Mouse (Mus musculus) adipocyte (in vitro differentiated cells): ENCODE results near the gene Slc25a27.

Source experiments
- DNase-seq: peaks from one replicate; pipeline ENCODE4 v3.0.0-alpha.2; 2016; ENCODE audit warnings: low spot score

Slc25a27 gene

DNA sequence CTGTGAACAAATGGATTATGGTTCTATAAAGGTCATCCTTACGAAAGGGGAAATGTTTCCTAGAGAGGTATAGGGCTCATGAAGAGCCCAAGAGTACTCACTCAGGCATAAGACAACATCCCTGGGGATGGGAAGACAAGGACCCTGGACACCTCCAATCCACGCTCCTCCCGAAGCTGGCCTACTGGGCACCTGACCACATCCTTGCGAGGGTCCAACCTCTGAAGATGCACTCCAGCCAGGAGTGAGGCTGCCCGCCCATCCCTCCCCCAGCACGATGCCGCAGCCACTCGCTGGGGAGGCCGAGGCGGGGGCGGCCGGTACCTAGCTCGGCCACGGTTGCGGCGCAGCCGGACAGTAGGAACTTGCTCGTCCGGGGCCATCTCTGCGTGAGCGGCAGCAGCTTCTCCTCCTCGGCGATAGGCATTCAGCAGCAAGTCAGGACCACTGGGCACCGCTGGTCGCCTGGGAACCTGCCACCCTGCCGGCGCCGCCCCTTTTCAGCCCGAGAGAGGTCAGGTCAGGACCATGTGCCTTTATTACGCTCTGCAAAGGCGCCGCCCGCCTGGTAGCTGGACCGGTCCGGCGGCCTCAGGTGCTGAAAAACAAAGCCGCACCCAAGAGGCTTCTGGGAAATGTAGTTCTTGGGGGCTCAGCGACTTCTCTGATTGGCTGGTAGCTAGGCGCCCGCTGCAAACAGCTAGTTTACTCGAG is at the start of gene Slc25a27:
TSS of gene Slc25a27 (minus strand) at position 639 of the 714 bp plus-strand sequence.
- DNase-seq = peak; percentile 90

GRCm38 (mm10) chr17:43716601-43717000 is 49.6 kb upstream of the Slc25a27 start:
- no peak for DNase-seq

- DNase-seq = no peak
These were observed 47.2 kb upstream of the Slc25a27 start for GRCm38 (mm10) chr17:43714191-43714590.

DNA sequence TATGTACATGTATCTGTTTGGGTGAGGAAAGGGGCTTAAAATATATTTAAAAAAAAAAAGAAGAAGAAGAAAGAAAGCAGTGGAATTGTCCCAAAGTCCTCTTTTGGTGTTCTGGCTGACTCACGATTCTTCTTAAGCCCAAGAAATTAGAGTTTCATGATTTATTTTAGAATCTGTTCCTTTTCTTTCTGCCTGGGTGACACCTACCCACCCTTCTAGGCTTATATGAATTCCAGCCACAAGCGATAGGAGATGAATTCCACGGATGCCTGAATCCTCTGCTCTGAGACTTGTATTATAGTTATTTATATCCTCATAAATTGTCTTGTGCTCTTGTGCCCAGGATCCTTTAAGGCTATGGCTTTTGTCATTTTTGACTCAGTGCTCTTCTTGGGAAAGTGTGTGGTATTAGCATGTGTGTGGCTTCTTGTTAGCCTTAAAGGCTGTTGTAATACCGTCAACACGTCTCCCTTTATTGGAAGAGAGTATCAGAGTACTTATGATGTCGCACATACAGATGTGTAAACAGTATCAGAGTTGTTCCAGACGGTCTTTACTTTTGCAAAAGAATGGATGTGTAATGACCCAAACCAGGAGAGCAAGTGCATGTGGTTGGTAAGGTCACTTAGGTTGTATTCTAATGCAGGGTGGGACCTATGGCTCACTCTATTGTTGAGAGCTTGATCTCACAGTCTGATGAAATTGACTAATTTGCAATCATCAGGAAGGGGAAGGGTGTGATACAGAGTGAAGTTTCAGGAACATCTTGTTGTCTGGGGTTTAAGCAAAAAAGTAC is 44.7 kb upstream of the Slc25a27 start:
- no peak for DNase-seq

GRCm38 (mm10) chr17:43707254-43707653 is 40.2 kb upstream of the Slc25a27 start:
- DNase-seq = no peak

GRCm38 (mm10) chr17:43706749-43707148 is 39.7 kb upstream of the Slc25a27 start:
- no peak for DNase-seq

GRCm38 (mm10) chr17:43704216-43704930 is 37.4 kb upstream of the Slc25a27 start:
- no peak for DNase-seq

DNA sequence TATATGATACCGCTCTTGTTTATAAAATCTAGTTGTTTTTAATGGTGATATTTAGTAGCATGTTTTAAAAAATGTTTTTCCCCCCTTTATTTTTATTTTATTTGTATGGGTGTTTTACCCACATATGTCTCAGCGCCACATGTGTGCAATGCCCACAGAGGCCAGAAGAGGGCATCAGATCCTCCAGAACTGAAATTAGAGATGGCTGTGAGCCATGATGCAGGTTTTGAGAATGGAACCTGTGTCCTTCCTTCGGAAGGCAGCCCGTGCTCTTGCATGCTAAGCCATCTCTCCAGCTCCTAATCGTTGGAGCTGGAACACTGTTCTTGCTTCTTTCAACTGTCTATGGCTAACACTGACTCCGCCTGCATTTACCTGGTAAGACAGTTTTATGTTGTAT is 34.0 kb upstream of the Slc25a27 start:
- peak; percentile 64 for DNase-seq

- peak; percentile 87 for DNase-seq
These were observed 32.1 kb upstream of the Slc25a27 start for GRCm38 (mm10) chr17:43698997-43699649.

GRCm38 (mm10) chr17:43689591-43689990 is 22.6 kb upstream of the Slc25a27 start:
- DNase-seq = no peak

- DNase-seq = peak; percentile 83
These were observed 17.6 kb upstream of the Slc25a27 start for GRCm38 (mm10) chr17:43684638-43685037.

DNA sequence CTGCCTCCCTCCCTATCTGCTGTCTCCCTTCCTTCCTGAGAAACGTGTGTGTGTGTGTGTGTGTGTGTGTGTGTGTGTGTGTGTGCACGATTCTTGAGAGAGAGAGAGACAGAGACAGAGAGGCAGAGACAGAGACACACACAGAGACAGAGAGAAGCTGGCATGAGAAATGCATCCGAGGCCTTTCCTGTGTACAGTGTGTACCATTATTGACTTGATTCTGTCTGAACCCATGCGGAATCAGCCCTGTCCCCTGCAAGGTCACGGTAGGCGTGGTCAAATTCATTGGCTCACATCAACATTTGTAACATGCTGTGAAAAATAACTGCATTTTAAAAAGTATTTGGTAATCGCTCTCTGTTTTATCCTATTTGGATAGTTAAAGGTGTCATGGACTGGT is 17.1 kb upstream of the Slc25a27 start:
- DNase-seq = no peak

DNA sequence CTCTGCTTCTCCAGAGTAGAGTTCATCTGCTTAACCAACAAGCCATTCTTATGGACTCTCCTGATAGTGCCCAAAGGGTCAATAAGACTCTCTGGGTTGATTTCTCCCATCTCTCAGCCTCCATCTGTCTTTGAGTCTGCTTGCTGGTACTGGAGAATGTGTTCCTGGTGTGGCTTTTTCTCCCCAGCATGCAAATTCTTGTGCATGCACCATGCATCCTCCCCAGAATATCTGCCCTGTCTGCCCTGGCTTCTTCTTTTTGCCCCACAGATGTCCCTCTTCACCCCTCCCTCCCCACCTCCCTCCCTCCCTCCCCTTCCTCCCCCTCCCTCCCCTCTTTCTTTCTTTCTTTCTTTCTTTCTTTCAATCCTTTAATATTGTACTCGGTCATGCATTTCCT is 10.3 kb upstream of the Slc25a27 start:
- DNase-seq = no peak

DNA sequence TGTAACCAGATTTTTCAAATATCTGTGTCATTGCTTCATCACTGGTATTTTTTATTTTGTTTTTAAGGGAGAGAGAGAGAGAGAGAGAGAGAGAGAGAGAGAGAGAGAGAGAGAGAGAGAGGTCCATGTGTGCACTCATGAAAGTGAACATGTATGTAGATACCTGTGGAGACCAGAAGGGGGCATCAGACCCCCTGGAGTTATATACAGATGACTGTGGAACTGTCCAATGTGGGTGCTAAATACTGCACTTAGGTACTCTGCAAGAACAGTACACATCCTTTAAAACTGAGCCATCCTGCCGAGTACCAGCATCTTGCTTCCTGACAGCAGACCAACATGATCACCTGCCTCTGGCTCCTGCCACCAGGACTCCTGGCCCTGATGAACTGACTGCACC is 9.2 kb upstream of the Slc25a27 start:
- no peak for DNase-seq

DNA sequence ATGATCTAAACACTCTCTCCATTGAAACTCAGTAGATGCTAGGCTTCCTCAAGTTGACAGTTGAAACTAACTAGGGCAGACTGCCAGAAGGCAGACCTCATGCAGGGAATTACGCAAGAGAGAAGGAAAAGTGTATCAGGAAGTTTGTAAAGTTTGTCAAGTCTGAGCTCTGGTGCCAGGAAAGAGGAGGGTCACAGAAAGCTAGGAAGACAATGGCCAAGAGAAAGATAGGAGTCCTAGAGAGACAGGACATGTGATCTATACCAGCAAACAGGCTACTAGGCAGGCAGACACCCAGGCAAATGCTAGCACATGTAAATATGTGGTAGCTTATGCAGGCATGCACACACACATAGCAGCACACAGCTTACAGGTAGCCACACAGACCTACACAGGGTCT is 8.2 kb upstream of the Slc25a27 start:
- DNase-seq = peak; percentile 85

- no peak for DNase-seq
These were observed 4.9 kb upstream of the Slc25a27 start for GRCm38 (mm10) chr17:43671907-43672306.

- DNase-seq = peak; percentile 54
These were observed 2.2 kb upstream of the Slc25a27 start for GRCm38 (mm10) chr17:43669145-43669695.

DNA sequence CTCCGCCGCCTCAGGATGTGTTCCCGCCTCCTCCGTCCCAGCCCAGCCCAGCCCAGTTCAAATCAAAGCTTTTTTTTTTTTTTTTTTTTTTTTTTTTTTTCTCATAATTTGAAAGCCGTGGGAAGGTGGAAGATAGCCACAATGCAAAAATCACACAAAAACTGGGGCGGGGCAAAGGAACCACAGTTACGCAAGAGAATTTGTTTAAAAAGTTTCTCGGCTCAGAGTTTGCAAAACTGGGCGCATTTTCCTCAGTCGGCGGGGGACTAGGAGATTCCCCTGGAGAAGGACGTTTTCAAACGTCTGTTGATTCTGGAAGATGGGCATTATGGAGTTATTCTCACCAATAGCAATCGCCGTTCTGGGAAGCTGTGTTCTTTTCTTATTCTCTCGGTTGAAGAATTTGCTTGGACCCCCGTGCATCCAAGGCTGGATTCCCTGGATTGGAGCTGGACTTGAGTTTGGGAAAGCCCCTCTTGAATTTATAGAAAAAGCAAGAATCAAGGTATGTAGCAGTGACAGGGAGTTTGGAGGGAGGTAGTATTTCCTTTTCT is 353 bp upstream of the Slc25a27 start, which contains the start of gene Cyp39a1:
TSS of gene Cyp39a1 (plus strand) at position 136 of the 554 bp plus-strand sequence.
- no peak for DNase-seq

DNA sequence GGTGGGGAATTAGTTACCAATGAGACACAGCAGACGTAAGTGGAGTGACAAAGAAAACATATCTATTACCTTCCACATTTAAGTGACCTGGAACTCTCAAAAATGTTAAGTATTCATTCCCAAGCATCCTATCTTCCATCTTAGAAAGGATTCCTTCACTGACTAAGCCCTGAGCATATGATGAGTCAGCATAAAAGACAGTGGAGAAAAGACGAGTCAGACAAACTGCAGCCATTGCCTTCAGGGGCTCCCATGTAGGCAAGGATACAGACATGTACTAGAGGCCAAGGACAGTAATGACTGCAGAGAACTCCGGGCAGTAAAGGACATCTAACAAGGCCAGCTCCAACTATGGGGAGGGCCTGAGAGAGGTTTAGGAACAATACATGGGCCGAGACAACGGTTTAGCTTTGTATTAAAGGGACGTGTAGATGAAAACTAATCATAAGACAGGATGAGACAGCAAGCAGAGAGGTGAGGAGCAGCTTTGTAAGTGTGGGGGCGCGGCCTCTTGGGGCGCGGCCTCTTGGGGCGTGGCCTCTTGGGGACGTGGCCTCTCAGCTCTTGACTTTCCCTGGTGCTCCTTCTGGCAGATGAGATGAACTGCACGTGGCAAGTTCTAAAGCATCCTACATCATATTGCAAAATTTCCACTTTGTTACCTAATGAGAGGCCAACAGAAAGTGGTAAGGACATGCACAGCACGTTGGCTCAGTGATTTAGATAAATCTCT is 15.5 kb downstream of the Slc25a27 start:
- no peak for DNase-seq

- DNase-seq = no peak
These were observed 17.2 kb downstream of the Slc25a27 start for GRCm38 (mm10) chr17:43649641-43650436.
